Mouse (Mus musculus): ENCODE measurements at regions not wholly inside any gene's neighbourhood (a gene's known extent, or its start where the extent isn't known, plus 50 kb on each side); places are given as distances from the start of the nearest gene placed in this dataset.
A peak's percentile ranks its signal among the peaks of the same experiment; 100 is the strongest.

GRCm38 (mm10) chr10:125801450-125801849 is 164.5 kb upstream of the Lrig3 start:
- no peaks in the 10 kb centered on the region for H3K9me3 ChIP-seq (replicated peaks)
- H3K9ac ChIP-seq = no peak overlapping the region
- ATAC-seq = peak; percentile 48; the same call in 1 of the 2 replicates
- H3K27ac ChIP-seq = no peak overlapping the region
- H3K4me3 ChIP-seq = no peak overlapping the region
- H3K4me1 ChIP-seq = peaks cover 9% of the 10 kb centered on the region; the same call in 1 of the 2 replicates
- H3K4me2 ChIP-seq = no peak overlapping the region
- no peaks in the 10 kb centered on the region for H3K36me3 ChIP-seq (ENCODE audit: poor library complexity, severe bottlenecking)
- WGBS = 22% methylated on average over 4 of the region's 4 CpGs
- peaks cover 9% of the 10 kb centered on the region; the same call in 1 of the 2 replicates for H3K27me3 ChIP-seq

GRCm38 (mm10) chr10:125802923-125803583 is 162.9 kb upstream of the Lrig3 start:
- H3K4me2 ChIP-seq = no peak overlapping the region
- WGBS = 96% methylated on average over 7 of the region's 7 CpGs
- no peak overlapping the region for H3K27ac ChIP-seq
- H3K36me3 ChIP-seq (ENCODE audit: poor library complexity, severe bottlenecking) = no peaks in the 10 kb centered on the region
- peaks cover 9% of the 10 kb centered on the region; the same call in 1 of the 2 replicates for H3K4me1 ChIP-seq
- no peak overlapping the region for H3K9ac ChIP-seq
- no peak for ATAC-seq
- no peak overlapping the region for H3K4me3 ChIP-seq
- H3K9me3 ChIP-seq (replicated peaks) = no peaks in the 10 kb centered on the region
- peaks cover 6% of the 10 kb centered on the region; the same call in 1 of the 2 replicates for H3K27me3 ChIP-seq

- 87% methylated on average over 8 of the region's 8 CpGs for WGBS
- Histone ChIP-seq H3K27me3 (no peaks in the 10 kb centered on the region), H3K27ac (no peak overlapping the region), H3K36me3 (ENCODE audit: poor library complexity, severe bottlenecking) (no peaks in the 10 kb centered on the region), H3K9me3 (replicated peaks) (no peaks in the 10 kb centered on the region), H3K4me3 (no peak overlapping the region), H3K4me2 (no peak overlapping the region), H3K4me1 (no peaks in the 10 kb centered on the region), H3K9ac (no peak overlapping the region)
- no peak for ATAC-seq
Measured at GRCm38 (mm10) chr10:125809763-125810361, 156.1 kb upstream of the Lrig3 start.

- no peaks in the 10 kb centered on the region for H3K36me3 ChIP-seq (ENCODE audit: poor library complexity, severe bottlenecking)
- WGBS = 56% methylated on average over 3 of the region's 3 CpGs
- ATAC-seq = no peak
- H3K9me3 ChIP-seq (replicated peaks) = no peaks in the 10 kb centered on the region
- no peak overlapping the region for H3K4me3 ChIP-seq
- H3K9ac ChIP-seq = no peak overlapping the region
- H3K4me1 ChIP-seq = no peaks in the 10 kb centered on the region
- H3K4me2 ChIP-seq = no peak overlapping the region
- H3K27me3 ChIP-seq = no peaks in the 10 kb centered on the region
- H3K27ac ChIP-seq = no peak overlapping the region
Measured at GRCm38 (mm10) chr10:125810590-125810989, 155.4 kb upstream of the Lrig3 start.

GRCm38 (mm10) chr10:125814191-125814887 is 151.6 kb upstream of the Lrig3 start:
- ATAC-seq = no peak
- Histone ChIP-seq H3K36me3 (ENCODE audit: poor library complexity, severe bottlenecking) (no peaks in the 10 kb centered on the region), H3K4me3 (no peak overlapping the region), H3K27me3 (no peaks in the 10 kb centered on the region), H3K4me1 (no peaks in the 10 kb centered on the region), H3K27ac (no peak overlapping the region), H3K4me2 (no peak overlapping the region), H3K9ac (no peak overlapping the region), H3K9me3 (replicated peaks) (no peaks in the 10 kb centered on the region)
- WGBS = 77% methylated on average over 7 of the region's 7 CpGs

GRCm38 (mm10) chr10:125832134-125832533 is 133.8 kb upstream of the Lrig3 start:
- no peak for ATAC-seq
- WGBS = 66% methylated on average over 5 of the region's 5 CpGs
- peaks cover 15% of the 10 kb centered on the region for H3K27me3 ChIP-seq

GRCm38 (mm10) chr10:125832764-125833163 is 133.2 kb upstream of the Lrig3 start:
- Histone ChIP-seq H3K27ac (no peak overlapping the region), H3K4me3 (no peak overlapping the region), H3K9ac (no peak overlapping the region), H3K36me3 (ENCODE audit: poor library complexity, severe bottlenecking) (no peaks in the 10 kb centered on the region), H3K4me1 (no peaks in the 10 kb centered on the region), H3K9me3 (replicated peaks) (no peaks in the 10 kb centered on the region), H3K27me3 (peaks cover 21% of the 10 kb centered on the region), H3K4me2 (no peak overlapping the region)
- WGBS = 53% methylated on average over 7 of the region's 7 CpGs
- ATAC-seq = no peak

More at GRCm38 (mm10) chr10:125832134-125832533, 133.8 kb upstream of the Lrig3 start:
- H3K36me3 ChIP-seq (ENCODE audit: poor library complexity, severe bottlenecking) = no peaks in the 10 kb centered on the region
- no peaks in the 10 kb centered on the region for H3K9me3 ChIP-seq (replicated peaks)
- H3K9ac ChIP-seq = no peak overlapping the region
- no peaks in the 10 kb centered on the region for H3K4me1 ChIP-seq
- H3K27ac ChIP-seq = no peak overlapping the region
- no peak overlapping the region for H3K4me3 ChIP-seq
- H3K4me2 ChIP-seq = no peak overlapping the region

GRCm38 (mm10) chr10:125833989-125834388 is 132.0 kb upstream of the Lrig3 start:
- no peaks in the 10 kb centered on the region for H3K36me3 ChIP-seq (ENCODE audit: poor library complexity, severe bottlenecking)
- peaks cover 28% of the 10 kb centered on the region for H3K27me3 ChIP-seq
- no peak overlapping the region for H3K4me3 ChIP-seq
- H3K9ac ChIP-seq = no peak overlapping the region
- no peak overlapping the region for H3K27ac ChIP-seq
- 85% methylated on average over 4 of the region's 4 CpGs for WGBS
- no peak overlapping the region for H3K4me2 ChIP-seq
- no peaks in the 10 kb centered on the region for H3K9me3 ChIP-seq (replicated peaks)
- no peaks in the 10 kb centered on the region; the same call in 1 of the 2 replicates for H3K4me1 ChIP-seq
- ATAC-seq = no peak

- no peak overlapping the region for H3K27ac ChIP-seq
- peak; percentile 14; the same call in 1 of the 2 replicates for ATAC-seq
- WGBS = 77% methylated on average over 11 of the region's 11 CpGs
- peaks cover 42% of the 10 kb centered on the region for H3K27me3 ChIP-seq
- no peaks in the 10 kb centered on the region for H3K9me3 ChIP-seq (replicated peaks)
- H3K4me1 ChIP-seq = peaks cover 15% of the 10 kb centered on the region
- H3K4me3 ChIP-seq = no peak overlapping the region
- peak overlapping the region; percentile 45 for H3K4me2 ChIP-seq
- no peak overlapping the region for H3K9ac ChIP-seq
- no peaks in the 10 kb centered on the region for H3K36me3 ChIP-seq (ENCODE audit: poor library complexity, severe bottlenecking)
Measured at GRCm38 (mm10) chr10:125838982-125839381, 127.0 kb upstream of the Lrig3 start.

- peak; percentile 78; the same call in 1 of the 2 replicates for ATAC-seq
- no peak overlapping the region for H3K27ac ChIP-seq
- H3K4me1 ChIP-seq = peaks cover 15% of the 10 kb centered on the region
- H3K4me2 ChIP-seq = peak overlapping the region; percentile 45
- H3K36me3 ChIP-seq (ENCODE audit: poor library complexity, severe bottlenecking) = no peaks in the 10 kb centered on the region
- 0 out of 2 replicates have a peak overlapping the region, but pooled peaks have one; percentile 17 for H3K9ac ChIP-seq
- peaks cover 48% of the 10 kb centered on the region for H3K27me3 ChIP-seq
- WGBS = 8% methylated on average over 5 of the region's 5 CpGs
- peak overlapping the region; percentile 12; the same call in 1 of the 2 replicates for H3K4me3 ChIP-seq
- H3K9me3 ChIP-seq (replicated peaks) = no peaks in the 10 kb centered on the region
Measured at GRCm38 (mm10) chr10:125839621-125840141, 126.3 kb upstream of the Lrig3 start.

GRCm38 (mm10) chr10:125840388-125840787 is 125.6 kb upstream of the Lrig3 start:
- peak; percentile 22; the same call in 1 of the 2 replicates for ATAC-seq
- Histone ChIP-seq H3K4me1 (peaks cover 15% of the 10 kb centered on the region), H3K36me3 (ENCODE audit: poor library complexity, severe bottlenecking) (no peaks in the 10 kb centered on the region), H3K27ac (no peak overlapping the region), H3K9me3 (replicated peaks) (no peaks in the 10 kb centered on the region), H3K4me3 (no peak overlapping the region), H3K4me2 (no peak overlapping the region), H3K9ac (no peak overlapping the region), H3K27me3 (peaks cover 50% of the 10 kb centered on the region)
- 87% methylated on average over 1 of the region's 1 CpGs for WGBS

GRCm38 (mm10) chr10:125844336-125844865 is 121.6 kb upstream of the Lrig3 start:
- ATAC-seq = no peak
- WGBS = 77% methylated on average over 9 of the region's 9 CpGs
- Histone ChIP-seq H3K27ac (no peak overlapping the region), H3K9ac (no peak overlapping the region), H3K4me3 (no peak overlapping the region), H3K36me3 (ENCODE audit: poor library complexity, severe bottlenecking) (no peaks in the 10 kb centered on the region), H3K4me2 (no peak overlapping the region), H3K4me1 (peaks cover 11% of the 10 kb centered on the region), H3K9me3 (replicated peaks) (no peaks in the 10 kb centered on the region), H3K27me3 (peaks cover 36% of the 10 kb centered on the region)
